Mouse (Mus musculus) layer of hippocampus, adult 18-20 months (tissue): ENCODE measurements around the gene Olfr1375. TPM values are rescaled to one million over a fixed set of nuclear protein-coding genes. Genes with fewer than 3 reads are reported as not detected.
"Not testable (repeated sequence)": the region's sequence is repeated elsewhere in the genome, so short reads cannot be mapped to it uniquely, and the experiment has no call there.

Experiments used
- DNase-seq, 2 experiments: peaks; one replicate each; pipeline ENCODE4 v3.0.0; 2022; ENCODE audit warnings: low spot score in 2 of 2
- long read RNA-seq: library from polyadenylated mRNA; stranded (forward); transcript quantifications from one replicate; pipeline ENCODE4 v2.0.0, GENCODE M21; 2021
- total RNA-seq, 2 experiments: library from RNA; stranded (reverse); gene quantifications; 2 replicates each; pipeline ENCODE4 v1.2.3; 2021

Gene Olfr1375
- not detected for total RNA-seq
- long read RNA-seq: 0 reads

- not testable (repeated sequence) for DNase-seq
Observed at GRCm38 (mm10) chr11:51047809-51048208, at the start of gene Olfr1375. TSS of gene Olfr1375 (plus strand) at chr11:51048109.

DNA sequence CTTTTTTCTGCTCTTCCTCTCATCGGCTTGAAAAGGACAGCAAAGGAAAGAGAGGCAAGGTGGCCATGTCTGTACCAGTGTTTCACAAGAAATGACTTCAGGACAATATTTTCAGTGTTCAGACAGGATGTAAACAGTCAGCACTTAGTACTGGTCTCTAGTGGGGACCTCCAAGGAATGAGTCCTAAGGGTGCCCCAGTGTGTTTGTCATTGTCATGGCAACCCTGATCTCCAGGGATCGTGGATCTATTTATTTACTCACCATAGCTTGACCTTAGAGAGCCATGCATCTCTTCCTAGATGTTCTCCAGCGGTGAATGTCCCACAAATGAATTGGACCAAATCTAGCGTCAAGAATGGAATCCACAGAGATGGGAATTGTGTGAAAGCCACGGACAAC lies 44.6 kb upstream of the Olfr1375 start, which contains the start of gene Olfr51:
Gene Olfr51 (plus strand): TSS at position 301 of the 400 bp plus-strand sequence.
- no peak for DNase-seq

- DNase-seq: no peak
Observed at GRCm38 (mm10) chr11:51011821-51012220, 36.1 kb upstream of the Olfr1375 start.

DNA sequence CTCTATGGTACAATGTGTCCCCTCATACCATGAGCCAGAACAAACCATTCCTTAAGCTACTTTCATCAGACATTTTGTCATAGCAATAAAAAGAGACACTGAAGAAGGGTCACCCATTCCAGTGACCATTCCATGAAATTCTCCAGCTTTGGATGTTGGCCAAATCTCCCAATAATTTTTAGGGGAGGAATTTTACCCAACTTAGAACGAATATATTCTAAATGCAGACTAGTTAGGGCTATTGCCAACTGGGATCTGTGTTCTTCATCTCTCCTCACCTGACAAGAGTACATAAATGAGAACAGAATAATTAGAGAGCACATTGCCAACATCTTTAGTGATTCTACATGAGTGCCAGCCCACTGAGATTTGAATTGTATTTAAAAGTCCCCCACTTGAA lies 34.0 kb upstream of the Olfr1375 start, which contains the start of gene Olfr54:
Gene Olfr54 (plus strand): TSS at position 301 of the 400 bp plus-strand sequence.
- DNase-seq: no peak

GRCm38 (mm10) chr11:51016341-51016740 lies 31.6 kb upstream of the Olfr1375 start:
- no peak for DNase-seq

DNA sequence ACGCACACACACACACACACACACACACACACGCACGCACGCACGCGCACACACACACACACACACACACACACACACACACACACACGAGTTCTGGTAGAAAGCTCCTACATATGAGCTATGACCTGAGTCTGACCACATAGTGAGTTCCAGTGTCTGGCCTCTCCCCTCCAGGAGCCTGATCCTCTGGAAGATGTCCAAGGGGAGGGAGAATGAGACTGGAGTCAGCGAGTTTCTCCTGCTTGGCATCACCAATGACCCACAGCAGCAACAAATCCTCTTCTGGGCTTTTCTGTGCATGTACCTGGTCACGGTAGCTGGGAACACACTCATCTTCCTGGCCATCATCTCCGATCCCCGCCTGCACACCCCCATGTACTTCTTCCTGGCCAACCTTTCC lies 21.1 kb upstream of the Olfr1375 start:
- DNase-seq: not testable (repeated sequence)

GRCm38 (mm10) chr11:51029381-51029780 lies 18.5 kb upstream of the Olfr1375 start:
- DNase-seq: not testable (repeated sequence)

- no peak for DNase-seq
Observed at GRCm38 (mm10) chr11:51030225-51030624, 17.7 kb upstream of the Olfr1375 start.

DNA sequence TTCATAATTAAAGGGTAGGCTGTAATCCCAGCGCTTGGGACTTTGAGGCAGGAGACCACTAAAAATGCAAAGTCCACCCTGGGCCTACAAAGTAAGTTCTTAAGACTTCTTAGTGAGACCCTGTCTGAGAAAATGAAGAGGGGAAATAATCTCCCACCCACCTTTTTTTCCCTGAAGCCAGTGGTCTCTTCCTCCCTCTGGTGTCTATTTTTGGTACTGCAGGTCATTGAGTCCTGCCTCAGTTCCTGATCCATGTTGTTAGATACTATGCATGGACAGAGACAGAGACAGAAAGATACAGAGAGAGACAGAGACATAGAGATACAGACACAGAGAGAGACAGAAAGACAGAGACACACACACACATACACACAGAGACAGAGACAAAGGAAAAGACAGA lies 15.1 kb upstream of the Olfr1375 start:
- peak in 1 of 2 experiments; percentile 12 for DNase-seq

- DNase-seq: not testable (repeated sequence)
Observed at GRCm38 (mm10) chr11:51034141-51034540, 13.8 kb upstream of the Olfr1375 start.

DNA sequence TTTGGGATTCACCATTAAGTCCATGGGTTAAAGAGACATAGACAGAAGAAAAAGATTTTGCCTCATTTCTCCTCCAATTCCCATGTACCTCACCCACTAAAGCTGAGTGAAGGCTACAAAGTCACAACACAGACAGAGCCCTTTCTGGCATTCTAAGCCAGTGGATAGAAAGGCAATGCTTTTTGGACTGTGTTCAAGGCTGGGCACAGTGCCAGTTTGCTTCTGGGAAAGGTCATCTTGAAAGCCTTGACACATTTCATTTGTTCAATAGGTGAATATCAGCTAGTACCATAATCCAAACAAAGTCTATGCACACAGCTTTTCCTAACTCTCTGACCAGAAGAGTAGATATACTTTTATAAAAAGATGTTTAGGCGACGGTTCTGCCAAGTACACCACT lies 12.0 kb upstream of the Olfr1375 start:
- DNase-seq: no peak

DNA sequence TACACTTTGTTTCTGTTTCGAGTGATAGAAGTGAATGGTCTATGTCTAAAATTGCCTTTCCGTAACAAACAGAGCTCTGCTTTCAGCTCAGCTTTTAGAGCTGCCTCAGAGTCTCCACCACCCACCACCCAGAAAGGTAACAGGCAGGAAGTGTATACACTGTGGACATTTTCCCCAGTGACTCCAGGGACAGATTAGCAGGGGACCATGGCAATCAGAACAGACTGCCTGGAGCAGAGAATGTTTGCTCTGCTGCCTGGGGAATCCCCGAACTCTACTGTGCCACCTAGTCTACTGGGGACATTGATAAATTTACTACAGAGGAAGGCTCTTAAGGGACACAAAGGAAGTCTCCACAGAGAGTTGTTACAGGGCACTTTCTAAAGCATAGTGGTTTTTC lies 3.1 kb upstream of the Olfr1375 start:
- DNase-seq: not testable (repeated sequence)

- no peak for DNase-seq
Observed at GRCm38 (mm10) chr11:51051678-51052077, 3.8 kb downstream of the Olfr1375 start.

- DNase-seq: peak in 1 of 2 experiments; percentile 24
Observed at GRCm38 (mm10) chr11:51053230-51053629, 5.3 kb downstream of the Olfr1375 start.

DNA sequence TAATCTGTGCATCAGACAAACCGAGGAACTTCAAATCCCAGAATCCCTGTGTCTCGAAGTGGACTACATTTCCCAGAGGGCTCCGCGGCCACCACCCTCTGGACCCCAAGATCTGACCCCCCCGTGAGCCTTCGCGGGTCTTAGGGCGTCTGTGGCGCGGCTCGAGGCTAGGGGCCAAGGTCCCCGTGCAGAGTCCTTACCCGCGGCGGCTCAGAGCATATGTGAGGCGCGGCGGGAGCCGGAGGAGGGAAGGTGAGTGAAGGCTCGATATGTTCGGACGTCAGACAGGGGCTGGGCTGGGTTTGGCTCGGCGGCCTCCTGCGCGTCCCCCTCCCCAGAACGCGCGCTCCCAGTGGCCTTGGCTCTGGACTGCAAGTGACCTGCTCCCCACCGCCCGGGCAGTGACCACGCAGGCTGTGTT lies 11.3 kb downstream of the Olfr1375 start, which contains the start of gene Zfp354a:
Gene Zfp354a (plus strand): TSS at position 107 of the 421 bp plus-strand sequence.
- DNase-seq: peak; percentile 52 to 78

GRCm38 (mm10) chr11:51059640-51060039 lies 11.7 kb downstream of the Olfr1375 start:
- DNase-seq: no peak

DNA sequence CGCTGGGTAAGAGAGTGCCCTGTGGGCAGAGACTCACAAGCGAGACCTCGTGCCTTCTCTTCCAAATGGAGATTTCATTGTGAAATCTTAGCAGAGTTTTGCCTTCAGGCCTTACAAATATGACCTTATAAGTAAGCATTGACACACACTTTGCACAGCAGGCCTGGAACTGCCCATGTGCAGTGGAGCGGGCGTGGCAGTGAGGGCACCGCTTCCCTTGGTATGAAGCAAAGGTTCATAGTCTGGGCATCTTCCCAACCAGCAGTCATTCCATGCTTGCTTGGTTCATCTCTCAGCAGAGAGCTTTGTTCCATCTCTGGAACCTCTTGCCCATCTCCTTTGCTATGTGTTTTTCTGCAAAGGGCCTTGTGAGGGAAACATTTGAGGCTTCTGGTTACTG lies 13.1 kb downstream of the Olfr1375 start:
- DNase-seq: no peak

- DNase-seq: no peak
Observed at GRCm38 (mm10) chr11:51063276-51063675, 15.4 kb downstream of the Olfr1375 start.

- no peak for DNase-seq
Observed at GRCm38 (mm10) chr11:51063841-51064240, 15.9 kb downstream of the Olfr1375 start.

DNA sequence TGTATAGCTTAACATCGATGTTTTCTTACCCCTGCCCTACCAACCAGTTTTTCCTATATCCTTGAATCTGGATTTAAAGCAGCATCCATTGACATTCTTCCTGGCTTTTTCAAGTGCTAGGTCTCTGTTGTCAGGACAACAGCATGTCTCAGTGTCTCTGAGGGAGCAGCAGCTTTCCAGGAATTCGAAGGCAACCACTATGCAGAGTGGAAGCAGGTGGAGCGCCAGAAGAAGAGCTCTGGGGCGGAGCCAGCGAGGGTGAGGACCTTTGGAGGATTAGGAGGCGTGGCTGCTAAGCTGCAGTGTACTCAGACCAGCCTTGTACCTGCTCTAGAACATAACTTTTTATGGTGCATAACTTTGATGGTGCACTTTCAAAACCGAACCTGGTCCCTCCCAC lies 36.6 kb downstream of the Olfr1375 start:
- no peak for DNase-seq

DNA sequence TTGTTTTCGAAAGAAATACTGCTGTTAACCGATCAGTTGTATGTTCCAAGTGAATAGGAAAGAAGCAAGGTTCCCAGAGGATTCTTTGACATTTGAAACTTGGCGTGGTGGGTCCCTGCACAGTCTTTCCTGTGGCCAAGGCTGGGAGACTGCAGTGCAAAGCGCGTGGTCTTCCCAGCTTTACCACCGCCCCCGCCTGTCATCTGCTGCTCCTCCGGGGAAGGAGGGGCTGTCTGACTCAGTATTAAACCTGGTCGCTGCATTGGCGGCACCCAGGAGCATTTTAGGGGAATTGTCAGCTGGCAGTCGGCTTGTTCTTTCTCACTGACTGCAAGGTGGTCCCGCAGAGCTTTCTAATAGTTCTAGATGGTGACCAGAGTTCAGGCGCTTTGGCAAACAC lies 37.4 kb downstream of the Olfr1375 start:
- peak; percentile 20 to 49 for DNase-seq
